Mouse (Mus musculus): ENCODE measurements around the gene Camta1. TPM values are rescaled to one million over a fixed set of nuclear protein-coding genes. Genes with fewer than 3 reads are reported as not detected.
"Not testable (repeated sequence)": the region's sequence is repeated elsewhere in the genome, so short reads cannot be mapped to it uniquely, and the experiment has no call there.

Camta1 gene
- total RNA-seq, 1 experiment from 2014 or later = 34.9 TPM

- ATAC-seq (replicated peaks; ENCODE audit: low read depth, poor library complexity, severe bottlenecking) = not testable (repeated sequence)
Measured at GRCm38 (mm10) chr4:150874416-150874815, 987.3 kb downstream of the Camta1 start.

- no peak for ATAC-seq (replicated peaks; ENCODE audit: low read depth, poor library complexity, severe bottlenecking)
Measured at GRCm38 (mm10) chr4:150872681-150873080, 989.0 kb downstream of the Camta1 start.

GRCm38 (mm10) chr4:150872139-150872651 lies 989.5 kb downstream of the Camta1 start:
- ATAC-seq (replicated peaks; ENCODE audit: low read depth, poor library complexity, severe bottlenecking) = no peak

GRCm38 (mm10) chr4:150871392-150872138 lies 990.1 kb downstream of the Camta1 start:
- no peak for ATAC-seq (replicated peaks; ENCODE audit: low read depth, poor library complexity, severe bottlenecking)

- no peak for ATAC-seq (replicated peaks; ENCODE audit: low read depth, poor library complexity, severe bottlenecking)
Measured at GRCm38 (mm10) chr4:150870963-150871391, 990.7 kb downstream of the Camta1 start.

GRCm38 (mm10) chr4:150869276-150870197 lies 992.1 kb downstream of the Camta1 start:
- ATAC-seq (replicated peaks; ENCODE audit: low read depth, poor library complexity, severe bottlenecking) = no peak

- ATAC-seq (replicated peaks; ENCODE audit: low read depth, poor library complexity, severe bottlenecking) = no peak
Measured at GRCm38 (mm10) chr4:150868859-150869258, 992.8 kb downstream of the Camta1 start.

- no peak for ATAC-seq (replicated peaks; ENCODE audit: low read depth, poor library complexity, severe bottlenecking)
Measured at GRCm38 (mm10) chr4:150868161-150868560, 993.5 kb downstream of the Camta1 start.

Other genes starting within 250 kb of the Camta1 start
- gene Dnajc11, start 71.8 kb upstream of the Camta1 start, total RNA-seq (2017) = 63.7 and 65.2 TPM in 2 replicates
- gene Thap3, start 127.1 kb upstream of the Camta1 start, total RNA-seq (2017) = 6.3 and 11.8 TPM in 2 replicates
- 2.4 and 3.3 TPM in 2 replicates for gene Phf13, start 134.4 kb upstream of the Camta1 start, total RNA-seq (2017)
- gene Klhl21, start 146.9 kb upstream of the Camta1 start, total RNA-seq (2017) = 6.6 and 8.8 TPM in 2 replicates
- gene Zbtb48, start 165.8 kb upstream of the Camta1 start, total RNA-seq (2017) = 7.4 and 10.7 TPM in 2 replicates
- gene Tas1r1, start 176.7 kb upstream of the Camta1 start, total RNA-seq (2017) = 0.49 and 1.5 TPM in 2 replicates
- 25.7 and 35.7 TPM in 2 replicates for gene Nol9, start 177.4 kb upstream of the Camta1 start, total RNA-seq (2017)
- gene Plekhg5, start 210.6 kb upstream of the Camta1 start, total RNA-seq (2017) = 6.0 and 7.2 TPM in 2 replicates

Data from common myeloid progenitor, adult 5-6 weeks (primary cell).